Mouse (Mus musculus) liver, embryonic 14.5 days (tissue): ENCODE data around the gene Aqp12. TPM values are rescaled to one million over a fixed set of nuclear protein-coding genes. Genes with fewer than 3 reads are reported as not detected.

Experiments
- ATAC-seq: fragments of 200-750 bp; cut with Nextera tagmentation; 2 replicates; pipeline ENCODE4 v1.8.0; 2017; ENCODE audit warnings: moderate number of reproducible peaks, mild to moderate bottlenecking, moderate library complexity; ENCODE audit not compliant: insufficient read depth
- DNase-seq, 3 experiments: peaks; one replicate each; pipeline ENCODE4 v3.0.0-alpha.2; 2012 to 2013; ENCODE audit warnings: low read depth in 3 of 3, low spot score in 3 of 3
- H3K27ac ChIP-seq: fragments of 300-500 bp; sonication (generic); 2 replicates; pipeline ENCODE4 v1.5.1; 2014; ENCODE audit warnings: moderate library complexity, mild to moderate bottlenecking, control low read depth, inconsistent platforms
- H3K27me3 ChIP-seq: fragments of 300-500 bp; sonication (generic); 2 replicates; pipeline ENCODE4 v1.6.1; 2014; ENCODE audit warnings: mild to moderate bottlenecking, low read length, moderate library complexity; ENCODE audit not compliant: control insufficient read depth, insufficient read depth
- H3K36me3 ChIP-seq: fragments of 300-500 bp; sonication (generic); replicated peaks from 2 replicates; pipeline ENCODE4 v1.6.1; 2014; ENCODE audit warnings: low read depth; ENCODE audit not compliant: control insufficient read depth, insufficient read depth
- H3K4me1 ChIP-seq, 2 experiments: fragments of 200-500 bp in 1 of 2; fragments of 300-500 bp in 1 of 2; sonication (generic) in 1 of 2; replicated peaks; 2 replicates each; pipeline ENCODE4 v1.6.1; 2012 to 2014; ENCODE audit warnings: antibody characterized with exemption in 1 of 2, inconsistent platforms in 1 of 2, low read length in 1 of 2; ENCODE audit not compliant: control insufficient read depth in 2 of 2, insufficient read depth in 2 of 2
- H3K4me2 ChIP-seq: fragments of 300-500 bp; sonication (generic); 2 replicates; pipeline ENCODE4 v1.6.1; 2014; ENCODE audit warnings: low read depth, mild to moderate bottlenecking, control low read depth, moderate library complexity
- H3K4me3 ChIP-seq, 2 experiments: fragments of 200-500 bp in 1 of 2; fragments of 300-500 bp in 1 of 2; sonication (generic) in 1 of 2; 2 replicates each; pipeline ENCODE4 v1.5.1; 2012 to 2014; ENCODE audit warnings: low read depth in 2 of 2, low read length in 2 of 2, mild to moderate bottlenecking in 2 of 2, control low read depth in 1 of 2, inconsistent platforms in 1 of 2, moderate library complexity in 1 of 2; ENCODE audit not compliant: insufficient read depth in 1 of 2
- H3K9ac ChIP-seq: fragments of 300-500 bp; sonication (generic); replicated peaks from 2 replicates; pipeline ENCODE4 v1.6.1; 2014; ENCODE audit warnings: mild to moderate bottlenecking, control low read depth, moderate library complexity
- H3K9me3 ChIP-seq: fragments of 300-500 bp; sonication (generic); 2 replicates; pipeline ENCODE4 v1.6.1; 2016; ENCODE audit warnings: low read length, mixed read lengths; ENCODE audit not compliant: control insufficient read depth
- CTCF ChIP-seq: IDR thresholded peaks from 2 replicates; pipeline ENCODE4 v1.5.1; 2016; ENCODE audit warnings: antibody characterized with exemption, low read depth, control low read depth
- EP300 ChIP-seq: IDR thresholded peaks from 2 replicates; pipeline ENCODE4 v1.6.1; 2016; ENCODE audit warnings: antibody characterized with exemption, low read depth
- WGBS: fragments of 180-500 bp; shearing (Covaris S2); extraction: QIAGEN DNeasy Blood & Tissue Kit; methylation state at CpG from one replicate; pipeline ENCODE4 v1.1.7; 2014; ENCODE audit not compliant: insufficient replicate concordance; 5-methylcytosine and 5-hydroxymethylcytosine counted together
- polyA plus RNA-seq, 2 experiments: library from polyadenylated mRNA; depleted of rRNA in 1 of 2; stranded (reverse) in 1 of 2; unstranded in 1 of 2; fragments of >200 nt; fragmentation: Nextera tagmentation in 1 of 2; extraction: Ambion mirVana in 1 of 2; gene quantifications; 2 replicates each; pipeline versions ENCODE4 v1.2.1 to v1.2.3; 2012 to 2014

Aqp12 gene
- polyA plus RNA-seq, 2 experiments, result not detected

- no peak overlapping the region for H3K27ac ChIP-seq
- no peak for ATAC-seq
- no peak overlapping the region for H3K4me2 ChIP-seq
- no peaks in the 10 kb centered on the region for H3K27me3 ChIP-seq
- H3K9ac ChIP-seq, result no peak overlapping the region
- H3K4me3 ChIP-seq, result no peak overlapping the region
- no peak for DNase-seq
- 49% methylated on average over 2 of the region's 2 CpGs for WGBS
- no peaks in the 10 kb centered on the region for H3K9me3 ChIP-seq
- no peak for TF ChIP-seq CTCF
- TF ChIP-seq EP300, result no peak
- no peaks in the 10 kb centered on the region for H3K36me3 ChIP-seq
- no peaks in the 10 kb centered on the region for H3K4me1 ChIP-seq
These were observed 13.3 kb upstream of the Aqp12 start for GRCm38 (mm10) chr1:92992880-92993279.

GRCm38 (mm10) chr1:93009196-93009595 is 3.1 kb downstream of the Aqp12 start:
- Histone ChIP-seq H3K27ac (no peak overlapping the region), H3K9me3 (no peaks in the 10 kb centered on the region), H3K4me2 (no peak overlapping the region), H3K27me3 (no peaks in the 10 kb centered on the region), H3K4me3 (no peak overlapping the region), H3K4me1 (no peaks in the 10 kb centered on the region), H3K36me3 (no peaks in the 10 kb centered on the region), H3K9ac (no peak overlapping the region)
- no peak for TF ChIP-seq EP300
- no peak for TF ChIP-seq CTCF
- ATAC-seq (no peak), DNase-seq (no peak)
- WGBS, result 52% methylated on average over 4 of the region's 4 CpGs

- no peaks in the 10 kb centered on the region for H3K36me3 ChIP-seq
- no peak for DNase-seq
- WGBS, result 27% methylated on average over 3 of the region's 3 CpGs
These were observed 4.6 kb downstream of the Aqp12 start for GRCm38 (mm10) chr1:93010731-93011130.

GRCm38 (mm10) chr1:93012103-93012585 is 6.0 kb downstream of the Aqp12 start:
- Histone ChIP-seq H3K9me3 (no peaks in the 10 kb centered on the region), H3K27ac (no peak overlapping the region), H3K36me3 (no peaks in the 10 kb centered on the region), H3K4me2 (no peak overlapping the region), H3K4me1 (no peaks in the 10 kb centered on the region), H3K9ac (no peak overlapping the region), H3K27me3 (no peaks in the 10 kb centered on the region), H3K4me3 (no peak overlapping the region)
- ATAC-seq (no peak), DNase-seq (no peak)
- TF ChIP-seq CTCF (no peak), EP300 (no peak)
- 57% methylated on average over 7 of the region's 7 CpGs for WGBS

More at GRCm38 (mm10) chr1:93010731-93011130, 4.6 kb downstream of the Aqp12 start:
- Histone ChIP-seq H3K9ac (no peak overlapping the region), H3K4me3 (no peak overlapping the region), H3K27me3 (no peaks in the 10 kb centered on the region), H3K27ac (no peak overlapping the region), H3K4me1 (no peaks in the 10 kb centered on the region), H3K4me2 (no peak overlapping the region), H3K9me3 (no peaks in the 10 kb centered on the region)
- ATAC-seq, result no peak
- TF ChIP-seq CTCF (peak; percentile 72), EP300 (no peak)

GRCm38 (mm10) chr1:93013367-93013766 is 7.2 kb downstream of the Aqp12 start:
- Histone ChIP-seq H3K4me1 (no peaks in the 10 kb centered on the region), H3K27me3 (no peaks in the 10 kb centered on the region), H3K36me3 (no peaks in the 10 kb centered on the region), H3K9ac (no peak overlapping the region), H3K4me2 (no peak overlapping the region), H3K27ac (no peak overlapping the region), H3K4me3 (no peak overlapping the region), H3K9me3 (no peaks in the 10 kb centered on the region)
- ATAC-seq (no peak), DNase-seq (no peak)
- 69% methylated on average over 4 of the region's 4 CpGs for WGBS
- TF ChIP-seq EP300, result no peak
